Mouse (Mus musculus) layer of hippocampus, postnatal 25 days (tissue): ENCODE data around the gene Slc37a2. TPM values are rescaled to one million over a fixed set of nuclear protein-coding genes. Genes with fewer than 3 reads are reported as not detected.
"Not testable (repeated sequence)": the region's sequence is repeated elsewhere in the genome, so short reads cannot be mapped to it uniquely, and the experiment has no call there.

Experiments
- DNase-seq, 2 experiments: peaks; one replicate each; pipeline ENCODE4 v3.0.0; 2022; ENCODE audit warnings: mixed read lengths in 2 of 2, low spot score in 1 of 2; ENCODE audit errors: extremely low spot score in 1 of 2
- total RNA-seq, 2 experiments: library from RNA; stranded (reverse); gene quantifications; 2 replicates each; pipeline ENCODE4 v1.2.3; 2021

Slc37a2 gene
- 1 to 10 TPM; 1.5 to 2.1 TPM for total RNA-seq

- peak; percentile 53 for DNase-seq
These were observed at the start of gene Slc37a2 for GRCm38 (mm10) chr9:37255149-37255888. Gene Slc37a2 (minus strand): TSS chr9:37255738.

- DNase-seq: no peak
These were observed 46.2 kb upstream of the Slc37a2 start for GRCm38 (mm10) chr9:37301720-37302119.

- not testable (repeated sequence) for DNase-seq
These were observed 45.0 kb upstream of the Slc37a2 start for GRCm38 (mm10) chr9:37300501-37300900.

GRCm38 (mm10) chr9:37295586-37295985 lies 40.0 kb upstream of the Slc37a2 start:
- no peak for DNase-seq

- DNase-seq: no peak
These were observed 11.1 kb upstream of the Slc37a2 start for GRCm38 (mm10) chr9:37266622-37267021.

GRCm38 (mm10) chr9:37255889-37256225 lies 319 bp upstream of the Slc37a2 start:
- peak in 1 of 2 experiments; percentile 50 for DNase-seq

GRCm38 (mm10) chr9:37254531-37255110 lies 917 bp downstream of the Slc37a2 start:
- no peak for DNase-seq

- DNase-seq: no peak
These were observed 4.9 kb downstream of the Slc37a2 start for GRCm38 (mm10) chr9:37250631-37251030.

GRCm38 (mm10) chr9:37249976-37250375 lies 5.6 kb downstream of the Slc37a2 start:
- no peak for DNase-seq

- DNase-seq: no peak
These were observed 7.1 kb downstream of the Slc37a2 start for GRCm38 (mm10) chr9:37248381-37248906.

- DNase-seq: no peak
These were observed 8.1 kb downstream of the Slc37a2 start for GRCm38 (mm10) chr9:37247429-37247828.

GRCm38 (mm10) chr9:37245810-37246209 lies 9.7 kb downstream of the Slc37a2 start:
- DNase-seq: no peak

- no peak for DNase-seq
These were observed 10.1 kb downstream of the Slc37a2 start for GRCm38 (mm10) chr9:37245404-37245803.

GRCm38 (mm10) chr9:37244600-37244999 lies 10.9 kb downstream of the Slc37a2 start:
- DNase-seq: no peak

- DNase-seq: no peak
These were observed 12.8 kb downstream of the Slc37a2 start for GRCm38 (mm10) chr9:37242764-37243163.

GRCm38 (mm10) chr9:37235951-37236737 lies 19.4 kb downstream of the Slc37a2 start:
- no peak for DNase-seq

- DNase-seq: no peak
These were observed 23.0 kb downstream of the Slc37a2 start for GRCm38 (mm10) chr9:37232201-37233195.

GRCm38 (mm10) chr9:37230486-37231195 lies 24.9 kb downstream of the Slc37a2 start:
- no peak for DNase-seq

- DNase-seq: peak; percentile 45 to 56
These were observed 25.6 kb downstream of the Slc37a2 start for GRCm38 (mm10) chr9:37229880-37230325.
